Mouse (Mus musculus) forebrain, embryonic 13.5 days (tissue): ENCODE results near the gene Smo. TPM values are rescaled to one million over a fixed set of nuclear protein-coding genes. Genes with fewer than 3 reads are reported as not detected.

Source experiments
- ATAC-seq: fragments of 200-750 bp; cut with Nextera tagmentation; 2 replicates; pipeline ENCODE4 v1.8.0; 2017
- H3K27ac ChIP-seq: fragments of 300-500 bp; sonication (generic); 2 replicates; pipeline ENCODE4 v1.5.1; 2015; ENCODE audit warnings: inconsistent platforms, mild to moderate bottlenecking, moderate library complexity
- H3K27me3 ChIP-seq: fragments of 300-500 bp; sonication (generic); 2 replicates; pipeline ENCODE4 v1.6.1; 2015; ENCODE audit warnings: mild to moderate bottlenecking, inconsistent platforms
- H3K36me3 ChIP-seq: fragments of 300-500 bp; sonication (generic); 2 replicates; pipeline ENCODE4 v1.6.1; 2015; ENCODE audit warnings: mild to moderate bottlenecking, inconsistent platforms; ENCODE audit not compliant: poor library complexity, severe bottlenecking
- H3K4me1 ChIP-seq: fragments of 300-500 bp; sonication (generic); 2 replicates; pipeline ENCODE4 v1.6.1; 2015; ENCODE audit warnings: inconsistent platforms
- H3K4me2 ChIP-seq: fragments of 300-500 bp; sonication (generic); 2 replicates; pipeline ENCODE4 v1.6.1; 2015; ENCODE audit warnings: inconsistent platforms, mild to moderate bottlenecking, moderate library complexity
- H3K4me3 ChIP-seq: fragments of 300-500 bp; sonication (generic); 2 replicates; pipeline ENCODE4 v1.5.1; 2015; ENCODE audit warnings: mild to moderate bottlenecking, inconsistent platforms
- H3K9ac ChIP-seq: fragments of 300-500 bp; sonication (generic); 2 replicates; pipeline ENCODE4 v1.6.1; 2015; ENCODE audit warnings: mild to moderate bottlenecking, inconsistent platforms
- H3K9me3 ChIP-seq: fragments of 300-500 bp; sonication (generic); replicated peaks from 2 replicates; pipeline ENCODE4 v1.6.1; 2016; ENCODE audit warnings: inconsistent platforms
- WGBS: fragments of 180-500 bp; shearing (Covaris S2); methylation state at CpG from one replicate; pipeline ENCODE4 v1.1.7; 2015; 5-methylcytosine and 5-hydroxymethylcytosine counted together
- polyA plus RNA-seq: library from polyadenylated mRNA; unstranded; fragments of >200 nt; fragmentation: Nextera tagmentation; extraction: Ambion mirVana; gene quantifications from 2 replicates; pipeline ENCODE4 v1.2.1, GENCODE M21; 2015

The Smo gene
- polyA plus RNA-seq, 1 experiment from 2014 or later = 20.5 TPM

- Histone ChIP-seq H3K27me3 (no peaks in the 10 kb centered on the region), H3K9ac (no peak overlapping the region), H3K4me3 (no peak overlapping the region), H3K9me3 (no peaks in the 10 kb centered on the region), H3K4me1 (no peaks in the 10 kb centered on the region), H3K4me2 (no peak overlapping the region), H3K27ac (no peak overlapping the region), H3K36me3 (no peaks in the 10 kb centered on the region)
- 59% methylated on average over 1 of the region's 1 CpGs for WGBS
- ATAC-seq = no peak
Observed at GRCm38 (mm10) chr6:29782239-29782638, 46.9 kb downstream of the Smo start.

DNA sequence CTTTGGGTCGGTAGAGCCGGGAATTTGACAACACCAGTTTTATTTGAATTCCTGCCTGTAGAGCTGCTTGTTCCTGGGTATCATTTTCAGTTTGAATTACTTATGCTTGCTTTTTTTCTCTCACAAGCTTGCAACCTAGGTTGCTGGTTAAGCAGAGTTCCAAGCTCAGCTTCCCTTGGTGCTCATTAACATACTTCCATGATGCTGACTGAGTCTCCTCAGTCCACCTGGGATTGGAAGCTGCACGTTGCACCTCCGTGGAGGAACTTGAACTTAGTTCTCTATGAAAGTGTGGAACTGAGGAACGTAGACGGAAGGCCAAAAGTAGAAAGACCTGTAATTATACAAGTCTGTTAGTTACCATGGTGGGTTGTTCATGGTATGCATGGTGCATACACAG, 48.7 kb downstream of the Smo start:
- no peak overlapping the region for H3K9ac ChIP-seq
- no peak overlapping the region for H3K27ac ChIP-seq
- H3K4me1 ChIP-seq = peaks cover 4% of the 10 kb centered on the region
- H3K4me3 ChIP-seq = no peak overlapping the region
- no peaks in the 10 kb centered on the region for H3K27me3 ChIP-seq
- no peaks in the 10 kb centered on the region for H3K36me3 ChIP-seq
- H3K4me2 ChIP-seq = no peak overlapping the region
- H3K9me3 ChIP-seq = no peaks in the 10 kb centered on the region
- 88% methylated on average over 6 of the region's 6 CpGs for WGBS
- no peak for ATAC-seq

DNA sequence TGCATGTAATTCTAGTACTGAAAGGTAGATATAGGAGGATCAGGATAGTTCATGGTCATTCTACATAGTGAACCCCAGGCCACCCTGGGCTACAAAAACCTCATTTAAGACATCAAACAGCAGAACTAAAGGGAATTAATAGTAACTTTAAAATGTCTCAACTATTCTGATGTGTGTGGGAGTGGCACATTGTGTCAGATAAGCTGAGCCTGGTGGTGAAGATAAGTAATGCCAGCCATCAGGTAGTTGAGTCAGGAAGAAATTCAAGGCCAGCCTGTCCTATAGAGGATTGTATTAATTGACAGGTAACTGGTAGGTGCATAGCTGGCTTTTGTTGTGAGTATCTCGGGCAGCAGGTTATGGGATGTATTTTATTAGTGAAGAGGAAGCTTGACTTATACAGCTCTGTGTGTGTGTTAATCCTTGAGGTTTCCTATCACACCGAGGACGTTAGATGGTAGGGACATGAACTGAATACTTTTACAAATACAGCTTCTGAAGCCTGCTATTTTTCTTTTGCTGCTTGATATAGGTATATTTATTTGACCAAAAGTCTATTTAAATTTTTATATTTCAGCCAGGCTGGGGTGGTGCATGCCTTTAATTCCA, 49.2 kb downstream of the Smo start:
- no peak overlapping the region for H3K4me2 ChIP-seq
- H3K27ac ChIP-seq = no peak overlapping the region
- no peak overlapping the region for H3K9ac ChIP-seq
- no peaks in the 10 kb centered on the region for H3K27me3 ChIP-seq
- no peaks in the 10 kb centered on the region for H3K9me3 ChIP-seq
- ATAC-seq = no peak
- no peaks in the 10 kb centered on the region for H3K36me3 ChIP-seq
- H3K4me3 ChIP-seq = no peak overlapping the region
- WGBS = 94% methylated on average over 3 of the region's 3 CpGs
- H3K4me1 ChIP-seq = peaks cover 10% of the 10 kb centered on the region

- H3K27ac ChIP-seq = no peak overlapping the region
- no peaks in the 10 kb centered on the region for H3K36me3 ChIP-seq
- ATAC-seq = no peak
- no peaks in the 10 kb centered on the region for H3K27me3 ChIP-seq
- H3K9me3 ChIP-seq = no peaks in the 10 kb centered on the region
- 85% methylated on average over 5 of the region's 5 CpGs for WGBS
- peaks cover 12% of the 10 kb centered on the region for H3K4me1 ChIP-seq
- H3K4me3 ChIP-seq = no peak overlapping the region
- H3K4me2 ChIP-seq = no peak overlapping the region
- no peak overlapping the region for H3K9ac ChIP-seq
Observed at GRCm38 (mm10) chr6:29785759-29786158, 50.5 kb downstream of the Smo start.

- 3% methylated on average over 3 of the region's 3 CpGs for WGBS
- no peak overlapping the region for H3K4me2 ChIP-seq
- no peak overlapping the region for H3K9ac ChIP-seq
- ATAC-seq = no peak
- H3K27me3 ChIP-seq = no peaks in the 10 kb centered on the region
- H3K9me3 ChIP-seq = no peaks in the 10 kb centered on the region
- no peak overlapping the region for H3K27ac ChIP-seq
- H3K36me3 ChIP-seq = no peaks in the 10 kb centered on the region
- H3K4me1 ChIP-seq = peaks cover 12% of the 10 kb centered on the region
- no peak overlapping the region for H3K4me3 ChIP-seq
Observed at GRCm38 (mm10) chr6:29788779-29789350, 53.6 kb downstream of the Smo start.

- WGBS = 83% methylated on average over 3 of the region's 3 CpGs
- no peak overlapping the region for H3K4me3 ChIP-seq
Observed at GRCm38 (mm10) chr6:29790014-29790698, 54.9 kb downstream of the Smo start.

GRCm38 (mm10) chr6:29793520-29793919, 58.2 kb downstream of the Smo start:
- 90% methylated on average over 1 of the region's 1 CpGs for WGBS
- no peak overlapping the region for H3K4me2 ChIP-seq
- H3K9ac ChIP-seq = no peak overlapping the region
- H3K4me1 ChIP-seq = peaks cover 12% of the 10 kb centered on the region
- H3K27ac ChIP-seq = no peak overlapping the region
- H3K36me3 ChIP-seq = no peaks in the 10 kb centered on the region
- ATAC-seq = no peak
- no peak overlapping the region for H3K4me3 ChIP-seq
- H3K9me3 ChIP-seq = no peaks in the 10 kb centered on the region
- H3K27me3 ChIP-seq = no peaks in the 10 kb centered on the region

More at GRCm38 (mm10) chr6:29790014-29790698, 54.9 kb downstream of the Smo start:
- Histone ChIP-seq H3K36me3 (no peaks in the 10 kb centered on the region), H3K27me3 (no peaks in the 10 kb centered on the region), H3K9ac (no peak overlapping the region), H3K4me2 (no peak overlapping the region), H3K4me1 (peaks cover 12% of the 10 kb centered on the region), H3K27ac (no peak overlapping the region), H3K9me3 (no peaks in the 10 kb centered on the region)
- ATAC-seq = no peak

DNA sequence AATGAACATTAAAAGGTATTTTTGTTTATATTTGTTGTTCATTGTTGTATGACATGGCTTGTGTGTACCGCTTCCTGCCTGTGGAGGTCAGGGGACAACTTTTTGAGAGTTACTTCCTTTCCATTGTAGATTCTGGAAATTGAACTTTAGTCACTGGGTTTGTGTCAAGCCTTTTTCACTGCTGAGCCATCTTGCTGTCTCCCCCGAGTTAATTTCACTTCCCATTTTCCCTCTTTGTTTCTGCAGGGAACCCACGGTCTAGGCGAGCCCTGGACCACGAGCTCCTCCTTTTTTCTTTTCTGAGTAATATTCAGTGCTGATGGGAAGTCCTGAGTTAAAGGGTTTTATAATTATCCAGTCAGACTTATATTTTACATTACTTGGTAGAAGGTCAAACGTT, 59.3 kb downstream of the Smo start:
- Histone ChIP-seq H3K27ac (no peak overlapping the region), H3K9me3 (no peaks in the 10 kb centered on the region), H3K4me1 (peaks cover 1% of the 10 kb centered on the region; the same call in 1 of the 2 replicates), H3K4me2 (no peak overlapping the region), H3K4me3 (no peak overlapping the region), H3K9ac (no peak overlapping the region), H3K36me3 (no peaks in the 10 kb centered on the region), H3K27me3 (no peaks in the 10 kb centered on the region)
- 85% methylated on average over 6 of the region's 6 CpGs for WGBS
- no peak for ATAC-seq

DNA sequence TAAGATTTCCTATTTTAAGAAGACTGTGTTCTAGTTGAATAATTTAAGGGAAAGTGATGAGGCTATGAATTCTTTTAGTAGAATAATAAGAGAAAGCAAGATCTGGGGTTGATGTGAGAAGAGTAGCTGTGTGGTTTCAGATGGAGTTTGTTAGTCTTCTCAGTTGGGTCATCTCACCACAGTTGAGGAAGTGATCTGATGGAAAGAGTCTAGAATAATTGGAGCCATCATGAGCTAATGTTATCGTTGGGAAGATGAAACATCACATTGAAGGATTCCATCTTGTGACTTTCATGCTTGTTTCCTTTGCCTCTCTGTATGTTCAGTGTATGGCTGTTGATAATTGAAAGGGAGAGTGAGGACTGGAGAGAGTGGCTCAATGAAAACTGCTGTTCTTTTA, 67.7 kb downstream of the Smo start:
- WGBS = 97% methylated on average over 1 of the region's 1 CpGs
- no peaks in the 10 kb centered on the region for H3K27me3 ChIP-seq
- H3K36me3 ChIP-seq = no peaks in the 10 kb centered on the region
- H3K4me3 ChIP-seq = no peak overlapping the region
- H3K9me3 ChIP-seq = no peaks in the 10 kb centered on the region
- no peak overlapping the region for H3K27ac ChIP-seq
- no peak for ATAC-seq
- H3K9ac ChIP-seq = no peak overlapping the region
- H3K4me2 ChIP-seq = no peak overlapping the region
- H3K4me1 ChIP-seq = no peaks in the 10 kb centered on the region

DNA sequence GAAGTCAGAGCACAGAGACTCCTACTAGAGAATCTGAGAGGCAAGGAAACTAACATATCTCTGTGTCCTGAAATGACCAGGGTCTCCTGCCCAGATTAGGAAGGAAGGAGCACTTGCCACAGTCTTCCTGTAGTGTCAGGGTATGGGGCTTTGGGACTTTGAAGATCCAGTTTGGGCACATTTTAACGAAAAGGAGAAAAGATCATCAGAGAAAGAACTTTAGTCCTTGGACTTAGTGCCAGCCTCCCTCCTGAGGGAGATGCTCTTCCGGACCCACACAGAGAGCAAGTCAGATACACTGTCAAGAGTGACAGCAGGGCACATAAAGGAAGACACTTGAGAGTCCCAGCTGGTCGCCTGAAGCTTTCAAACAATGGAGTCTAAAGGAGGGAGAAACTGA, 68.7 kb downstream of the Smo start:
- no peak overlapping the region for H3K4me2 ChIP-seq
- H3K4me3 ChIP-seq = no peak overlapping the region
- no peak overlapping the region for H3K27ac ChIP-seq
- no peaks in the 10 kb centered on the region for H3K4me1 ChIP-seq
- H3K9ac ChIP-seq = no peak overlapping the region
- no peaks in the 10 kb centered on the region for H3K9me3 ChIP-seq
- no peaks in the 10 kb centered on the region for H3K36me3 ChIP-seq
- 71% methylated on average over 3 of the region's 3 CpGs for WGBS
- no peak for ATAC-seq
- H3K27me3 ChIP-seq = no peaks in the 10 kb centered on the region

- Histone ChIP-seq H3K4me1 (no peaks in the 10 kb centered on the region), H3K4me3 (no peak overlapping the region), H3K9me3 (no peaks in the 10 kb centered on the region), H3K4me2 (no peak overlapping the region), H3K27ac (no peak overlapping the region), H3K27me3 (no peaks in the 10 kb centered on the region), H3K36me3 (no peaks in the 10 kb centered on the region), H3K9ac (no peak overlapping the region)
- WGBS = 45% methylated on average over 2 of the region's 2 CpGs
- ATAC-seq = no peak
Observed at GRCm38 (mm10) chr6:29805381-29805780, 70.1 kb downstream of the Smo start.
